Mouse (Mus musculus): ENCODE data around the gene Brd7.

The Brd7 gene

GRCm38 (mm10) chr8:88309881-88310280 is 52.1 kb downstream of the Brd7 start:
- no peak for DNase-seq (ENCODE audit: low read depth, low spot score)

- no peak for DNase-seq (ENCODE audit: low read depth, low spot score)
These were observed 52.6 kb downstream of the Brd7 start for GRCm38 (mm10) chr8:88309274-88309873.

- no peak for DNase-seq (ENCODE audit: low read depth, low spot score)
These were observed 54.3 kb downstream of the Brd7 start for GRCm38 (mm10) chr8:88307736-88308135.

GRCm38 (mm10) chr8:88306511-88306910 is 55.5 kb downstream of the Brd7 start:
- peak; percentile 49 for DNase-seq (ENCODE audit: low read depth, low spot score)

- no peak for DNase-seq (ENCODE audit: low read depth, low spot score)
These were observed 56.2 kb downstream of the Brd7 start for GRCm38 (mm10) chr8:88305814-88306213.

GRCm38 (mm10) chr8:88301589-88302437 is 60.2 kb downstream of the Brd7 start:
- no peak for DNase-seq (ENCODE audit: low read depth, low spot score)

GRCm38 (mm10) chr8:88299907-88300603 is 61.9 kb downstream of the Brd7 start:
- no peak for DNase-seq (ENCODE audit: low read depth, low spot score)

GRCm38 (mm10) chr8:88298733-88299103 is 63.3 kb downstream of the Brd7 start:
- DNase-seq (ENCODE audit: low read depth, low spot score), result no peak

- DNase-seq (ENCODE audit: low read depth, low spot score), result no peak
These were observed 63.8 kb downstream of the Brd7 start for GRCm38 (mm10) chr8:88297976-88298732.

GRCm38 (mm10) chr8:88294977-88295376 is 67.0 kb downstream of the Brd7 start:
- no peak for DNase-seq (ENCODE audit: low read depth, low spot score)

GRCm38 (mm10) chr8:88293590-88294356 is 68.2 kb downstream of the Brd7 start:
- no peak for DNase-seq (ENCODE audit: low read depth, low spot score)

- no peak for DNase-seq (ENCODE audit: low read depth, low spot score)
These were observed 69.1 kb downstream of the Brd7 start for GRCm38 (mm10) chr8:88292926-88293325.

- no peak for DNase-seq (ENCODE audit: low read depth, low spot score)
These were observed 70.7 kb downstream of the Brd7 start for GRCm38 (mm10) chr8:88291305-88291690.

GRCm38 (mm10) chr8:88290326-88291304 is 71.4 kb downstream of the Brd7 start:
- no peak for DNase-seq (ENCODE audit: low read depth, low spot score)

GRCm38 (mm10) chr8:88289901-88290300 is 72.1 kb downstream of the Brd7 start:
- DNase-seq (ENCODE audit: low read depth, low spot score), result no peak

- no peak for DNase-seq (ENCODE audit: low read depth, low spot score)
These were observed 73.3 kb downstream of the Brd7 start for GRCm38 (mm10) chr8:88288622-88289242.

- no peak for DNase-seq (ENCODE audit: low read depth, low spot score)
These were observed 75.5 kb downstream of the Brd7 start for GRCm38 (mm10) chr8:88286421-88286960.

GRCm38 (mm10) chr8:88285469-88286356 is 76.3 kb downstream of the Brd7 start:
- DNase-seq (ENCODE audit: low read depth, low spot score), result no peak

Measured in ZHBTc4 (cell line).